Mouse (Mus musculus): Measurements from ENCODE around the gene Serpinb1c. TPM values are rescaled to one million over a fixed set of nuclear protein-coding genes. Genes with fewer than 3 reads are reported as not detected.
A peak's percentile ranks its signal among the peaks of the same experiment; 100 is the strongest.
"Not testable (repeated sequence)": the region's sequence is repeated elsewhere in the genome, so short reads cannot be mapped to it uniquely, and the experiment has no call there.

The Serpinb1c gene
- polyA plus RNA-seq, 1 experiment from 2014 or later, result not detected

DNA sequence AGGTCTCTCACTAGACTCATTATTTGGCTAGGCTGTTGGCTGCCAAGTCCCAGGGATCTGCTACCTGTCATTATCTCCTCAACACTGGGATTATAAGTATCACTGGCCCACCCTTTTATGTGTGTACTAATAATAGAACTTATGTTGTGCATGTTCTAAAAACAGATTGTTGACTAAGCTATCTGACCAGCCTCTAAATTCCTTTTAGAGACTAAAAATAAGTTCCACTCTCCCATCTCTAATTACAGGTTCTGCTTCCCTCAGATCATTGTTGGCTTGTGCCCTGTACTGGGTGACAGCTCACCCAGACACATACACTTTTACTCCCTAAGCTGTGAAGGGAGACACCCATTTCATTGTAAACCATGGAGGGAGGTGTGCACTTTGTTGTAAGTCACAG lies 24.6 kb upstream of the Serpinb1c start:
- H3K4me2 ChIP-seq (ENCODE audit: low read depth, low read length), result no peak overlapping the region
- H3K27ac ChIP-seq (replicated peaks; ENCODE audit: low read depth, low read length), result no peak overlapping the region
- no peaks in the 10 kb centered on the region for H3K4me1 ChIP-seq (ENCODE audit: control insufficient read depth, insufficient read depth, low read length)
- H3K9ac ChIP-seq (replicated peaks; ENCODE audit: low read length), result no peak overlapping the region
- DNase-seq (ENCODE audit: low spot score), result no peak
- no peaks in the 10 kb centered on the region for H3K36me3 ChIP-seq (replicated peaks; ENCODE audit: control insufficient read depth, insufficient read depth, low read depth, low read length)
- H3K4me3 ChIP-seq (ENCODE audit: low read depth, low read length), result no peak overlapping the region
- no peaks in the 10 kb centered on the region for H3K9me3 ChIP-seq (replicated peaks; ENCODE audit: control insufficient read depth, low read length)
- H3K27me3 ChIP-seq (ENCODE audit: control insufficient read depth, insufficient read depth, low read length), result no peaks in the 10 kb centered on the region
- ATAC-seq (replicated peaks; ENCODE audit: insufficient number of reproducible peaks, low FRiP score, low TSS enrichment, low read depth), result no peak

DNA sequence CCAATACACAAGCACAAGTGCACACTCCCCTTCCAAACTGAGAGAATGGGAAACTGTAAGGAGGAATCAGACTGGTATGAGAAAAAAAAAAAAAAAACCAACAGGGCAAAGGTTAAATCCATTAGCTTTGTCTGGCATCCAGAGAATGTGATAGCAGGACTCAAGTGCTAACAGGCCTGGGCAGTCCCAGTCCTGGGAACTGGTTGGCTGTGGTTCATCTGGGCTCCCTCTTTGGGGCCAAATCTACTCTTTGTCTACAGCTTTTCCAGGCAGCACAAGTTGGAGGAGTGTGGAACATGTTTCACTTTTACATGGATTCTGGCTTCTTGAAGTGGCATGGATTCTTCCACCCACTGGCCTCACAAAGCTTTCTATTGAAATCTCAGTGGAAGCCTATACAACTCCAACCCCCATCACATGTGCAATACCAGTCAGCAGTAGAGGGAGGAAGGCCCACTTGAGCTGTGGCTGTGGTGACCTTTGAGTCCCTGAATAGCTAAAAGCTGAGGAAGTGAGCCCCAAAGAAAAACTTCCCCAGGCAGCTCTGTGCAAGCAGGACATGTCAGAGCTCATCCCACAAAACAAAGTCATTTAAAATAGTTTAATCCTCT lies 14.9 kb upstream of the Serpinb1c start:
- Histone ChIP-seq H3K9me3 (replicated peaks; ENCODE audit: control insufficient read depth, low read length) (no peaks in the 10 kb centered on the region), H3K4me1 (ENCODE audit: control insufficient read depth, insufficient read depth, low read length) (no peaks in the 10 kb centered on the region), H3K4me2 (ENCODE audit: low read depth, low read length) (no peak overlapping the region), H3K36me3 (replicated peaks; ENCODE audit: control insufficient read depth, insufficient read depth, low read depth, low read length) (no peaks in the 10 kb centered on the region), H3K27ac (replicated peaks; ENCODE audit: low read depth, low read length) (no peak overlapping the region), H3K27me3 (ENCODE audit: control insufficient read depth, insufficient read depth, low read length) (no peaks in the 10 kb centered on the region), H3K4me3 (ENCODE audit: low read depth, low read length) (no peak overlapping the region), H3K9ac (replicated peaks; ENCODE audit: low read length) (no peak overlapping the region)
- DNase-seq (ENCODE audit: low spot score), result peak; percentile 46
- ATAC-seq (replicated peaks; ENCODE audit: insufficient number of reproducible peaks, low FRiP score, low TSS enrichment, low read depth), result no peak

DNA sequence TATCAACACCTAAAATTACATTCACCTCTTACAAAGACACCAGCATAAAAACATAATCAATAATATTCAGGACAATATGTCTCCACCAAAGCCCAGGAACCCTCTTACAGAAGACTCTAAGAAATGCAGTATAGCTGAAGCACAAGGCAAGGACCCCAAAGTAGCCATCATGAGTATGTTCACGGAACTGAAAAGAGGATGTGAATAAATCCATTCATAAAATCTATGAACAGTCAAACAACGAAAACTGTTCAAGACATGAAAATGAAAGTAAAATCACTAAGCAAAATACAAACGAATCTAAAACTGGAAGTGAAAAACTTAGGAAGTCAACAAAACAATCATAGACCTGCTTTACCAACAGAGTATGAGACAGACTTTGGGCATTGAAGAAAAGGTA lies 10.2 kb upstream of the Serpinb1c start:
- no peak overlapping the region for H3K27ac ChIP-seq (replicated peaks; ENCODE audit: low read depth, low read length)
- no peaks in the 10 kb centered on the region for H3K4me1 ChIP-seq (ENCODE audit: control insufficient read depth, insufficient read depth, low read length)
- ATAC-seq (replicated peaks; ENCODE audit: insufficient number of reproducible peaks, low FRiP score, low TSS enrichment, low read depth) (no peak), DNase-seq (ENCODE audit: low spot score) (no peak)
- H3K9me3 ChIP-seq (replicated peaks; ENCODE audit: control insufficient read depth, low read length), result no peaks in the 10 kb centered on the region
- no peaks in the 10 kb centered on the region for H3K27me3 ChIP-seq (ENCODE audit: control insufficient read depth, insufficient read depth, low read length)
- no peak overlapping the region for H3K4me2 ChIP-seq (ENCODE audit: low read depth, low read length)
- H3K9ac ChIP-seq (replicated peaks; ENCODE audit: low read length), result no peak overlapping the region
- H3K4me3 ChIP-seq (ENCODE audit: low read depth, low read length), result no peak overlapping the region
- H3K36me3 ChIP-seq (replicated peaks; ENCODE audit: control insufficient read depth, insufficient read depth, low read depth, low read length), result no peaks in the 10 kb centered on the region
- 82% methylated on average over 3 of the region's 3 CpGs for WGBS

DNA sequence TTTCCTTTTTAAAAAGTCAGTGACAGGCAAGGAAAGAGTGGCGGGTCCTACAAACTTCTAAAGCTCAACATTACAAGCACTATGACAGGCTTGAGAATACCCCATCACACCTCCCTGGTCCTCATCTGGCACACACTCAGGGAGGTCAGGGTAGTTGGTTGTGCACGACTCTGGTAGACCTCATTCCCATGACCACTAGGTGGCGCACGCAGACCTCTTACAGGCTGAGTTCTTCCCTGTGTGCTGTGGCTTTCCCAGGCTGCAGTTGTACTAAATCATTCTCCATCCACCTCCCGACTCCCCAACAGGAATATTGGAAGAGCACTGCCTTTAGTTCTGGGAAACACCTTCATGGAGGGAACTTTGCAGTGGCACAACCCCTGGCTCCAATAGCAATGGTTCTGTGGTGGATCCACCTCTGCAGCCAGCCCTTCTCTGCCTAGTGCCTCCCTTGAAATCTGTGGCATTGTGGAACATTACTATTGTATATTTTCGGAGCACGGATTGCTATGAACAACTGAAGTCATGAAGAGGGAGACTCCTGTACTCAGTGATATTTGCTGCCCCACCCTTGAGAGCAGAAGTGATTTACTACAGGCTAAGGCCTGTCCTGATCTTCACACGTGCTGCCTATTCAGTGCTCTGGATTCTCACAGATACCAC lies 5.3 kb upstream of the Serpinb1c start:
- WGBS, result 37% methylated on average over 8 of the region's 8 CpGs

DNA sequence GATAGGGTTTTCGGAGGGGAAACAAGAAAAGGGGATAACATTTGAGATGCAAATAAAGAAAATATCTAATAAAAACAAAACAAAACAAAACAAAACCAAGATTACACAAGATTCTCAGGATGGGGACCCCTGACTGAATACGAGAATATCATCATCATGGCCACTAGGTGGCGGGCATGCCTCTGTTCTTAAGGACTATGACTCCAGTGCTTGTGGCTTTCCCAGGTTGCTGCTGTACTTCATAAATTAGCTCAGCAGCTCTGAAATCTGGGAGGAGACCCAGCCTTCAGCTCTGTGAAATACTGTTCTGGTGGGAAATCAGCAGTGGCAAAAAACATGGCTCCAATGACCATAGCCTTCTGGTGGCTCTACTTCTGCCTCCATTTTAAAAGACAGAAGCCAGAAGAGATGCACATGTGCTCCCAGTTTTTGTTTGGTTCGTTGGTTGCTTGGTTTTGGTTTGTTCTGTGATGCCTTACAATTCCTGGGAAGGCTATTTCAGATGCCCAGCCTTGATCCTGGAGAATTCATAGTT lies 4.5 kb upstream of the Serpinb1c start:
- Histone ChIP-seq H3K27ac (replicated peaks; ENCODE audit: low read depth, low read length) (no peak overlapping the region), H3K4me1 (ENCODE audit: control insufficient read depth, insufficient read depth, low read length) (no peaks in the 10 kb centered on the region), H3K27me3 (ENCODE audit: control insufficient read depth, insufficient read depth, low read length) (no peaks in the 10 kb centered on the region), H3K4me2 (ENCODE audit: low read depth, low read length) (no peak overlapping the region), H3K4me3 (ENCODE audit: low read depth, low read length) (no peak overlapping the region), H3K9me3 (replicated peaks; ENCODE audit: control insufficient read depth, low read length) (no peaks in the 10 kb centered on the region), H3K9ac (replicated peaks; ENCODE audit: low read length) (no peak overlapping the region), H3K36me3 (replicated peaks; ENCODE audit: control insufficient read depth, insufficient read depth, low read depth, low read length) (no peaks in the 10 kb centered on the region)
- DNase-seq (ENCODE audit: low spot score) (peak; percentile 80), ATAC-seq (replicated peaks; ENCODE audit: insufficient number of reproducible peaks, low FRiP score, low TSS enrichment, low read depth) (no peak)
- 20% methylated on average over 4 of the region's 4 CpGs for WGBS

More for the DNA sequence above, 5.3 kb upstream of the Serpinb1c start:
- no peak overlapping the region for H3K9ac ChIP-seq (replicated peaks; ENCODE audit: low read length)
- H3K27ac ChIP-seq (replicated peaks; ENCODE audit: low read depth, low read length), result no peak overlapping the region
- peak; percentile 94 for ATAC-seq (replicated peaks; ENCODE audit: insufficient number of reproducible peaks, low FRiP score, low TSS enrichment, low read depth)
- peak; percentile 95 for DNase-seq (ENCODE audit: low spot score)
- H3K27me3 ChIP-seq (ENCODE audit: control insufficient read depth, insufficient read depth, low read length), result no peaks in the 10 kb centered on the region
- no peaks in the 10 kb centered on the region for H3K9me3 ChIP-seq (replicated peaks; ENCODE audit: control insufficient read depth, low read length)
- H3K4me3 ChIP-seq (ENCODE audit: low read depth, low read length), result no peak overlapping the region
- no peaks in the 10 kb centered on the region for H3K4me1 ChIP-seq (ENCODE audit: control insufficient read depth, insufficient read depth, low read length)
- no peaks in the 10 kb centered on the region for H3K36me3 ChIP-seq (replicated peaks; ENCODE audit: control insufficient read depth, insufficient read depth, low read depth, low read length)
- H3K4me2 ChIP-seq (ENCODE audit: low read depth, low read length), result no peak overlapping the region

DNA sequence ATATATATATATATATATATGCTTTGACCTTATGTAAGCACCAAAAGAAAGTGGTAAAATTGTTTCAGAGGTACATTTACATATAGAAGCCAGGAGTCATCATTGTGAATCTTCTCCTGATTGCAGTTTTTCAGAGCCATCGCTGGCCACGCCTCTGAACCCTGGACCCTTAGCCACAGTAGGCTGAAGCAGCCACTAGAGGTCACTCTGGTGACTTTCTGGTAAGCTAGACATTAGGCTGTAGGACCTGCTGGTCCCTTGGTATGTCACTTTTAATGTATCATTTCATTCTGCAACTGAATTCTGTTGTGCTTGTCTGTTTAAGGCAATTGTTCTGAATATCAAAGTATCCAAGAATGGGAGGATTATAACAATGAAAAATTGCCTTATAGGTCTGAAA lies 2.6 kb upstream of the Serpinb1c start:
- H3K9ac ChIP-seq (replicated peaks; ENCODE audit: low read length), result no peak overlapping the region
- H3K4me3 ChIP-seq (ENCODE audit: low read depth, low read length), result no peak overlapping the region
- no peaks in the 10 kb centered on the region for H3K9me3 ChIP-seq (replicated peaks; ENCODE audit: control insufficient read depth, low read length)
- H3K4me1 ChIP-seq (ENCODE audit: control insufficient read depth, insufficient read depth, low read length), result no peaks in the 10 kb centered on the region
- peak; percentile 65 for DNase-seq (ENCODE audit: low spot score)
- H3K27ac ChIP-seq (replicated peaks; ENCODE audit: low read depth, low read length), result no peak overlapping the region
- no peaks in the 10 kb centered on the region for H3K36me3 ChIP-seq (replicated peaks; ENCODE audit: control insufficient read depth, insufficient read depth, low read depth, low read length)
- H3K4me2 ChIP-seq (ENCODE audit: low read depth, low read length), result no peak overlapping the region
- no peaks in the 10 kb centered on the region for H3K27me3 ChIP-seq (ENCODE audit: control insufficient read depth, insufficient read depth, low read length)
- ATAC-seq (replicated peaks; ENCODE audit: insufficient number of reproducible peaks, low FRiP score, low TSS enrichment, low read depth), result no peak
- WGBS, result 29% methylated on average over 2 of the region's 2 CpGs

DNA sequence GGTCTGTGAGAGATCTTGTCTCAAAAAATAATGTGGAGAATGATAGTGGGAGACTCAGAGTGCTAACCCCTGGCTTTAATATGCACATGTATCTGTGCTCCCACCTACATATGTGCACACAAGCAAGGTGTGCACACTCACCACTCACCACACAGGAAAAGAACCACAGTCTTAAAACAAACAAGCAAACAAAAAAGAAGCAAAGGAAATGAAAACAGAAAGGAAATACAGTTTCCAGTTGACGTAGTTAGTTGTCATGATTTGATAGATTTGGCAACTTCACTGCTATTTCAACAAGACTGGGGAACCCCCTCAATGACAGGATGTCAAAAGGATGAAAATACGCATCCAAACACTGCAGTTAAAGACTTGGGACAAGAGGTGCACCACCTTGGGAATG lies 1.1 kb upstream of the Serpinb1c start:
- H3K27ac ChIP-seq (replicated peaks; ENCODE audit: low read depth, low read length); H3K9ac ChIP-seq (replicated peaks; ENCODE audit: low read length); H3K4me1 ChIP-seq (ENCODE audit: control insufficient read depth, insufficient read depth, low read length); H3K4me2 ChIP-seq (ENCODE audit: low read depth, low read length); H3K27me3 ChIP-seq (ENCODE audit: control insufficient read depth, insufficient read depth, low read length); H3K36me3 ChIP-seq (replicated peaks; ENCODE audit: control insufficient read depth, insufficient read depth, low read depth, low read length); ATAC-seq (replicated peaks; ENCODE audit: insufficient number of reproducible peaks, low FRiP score, low TSS enrichment, low read depth); H3K9me3 ChIP-seq (replicated peaks; ENCODE audit: control insufficient read depth, low read length); H3K4me3 ChIP-seq (ENCODE audit: low read depth, low read length); DNase-seq (ENCODE audit: low spot score): not testable (repeated sequence)
- no CpG with 5 or more reads among the region's 2 CpGs for WGBS

DNA sequence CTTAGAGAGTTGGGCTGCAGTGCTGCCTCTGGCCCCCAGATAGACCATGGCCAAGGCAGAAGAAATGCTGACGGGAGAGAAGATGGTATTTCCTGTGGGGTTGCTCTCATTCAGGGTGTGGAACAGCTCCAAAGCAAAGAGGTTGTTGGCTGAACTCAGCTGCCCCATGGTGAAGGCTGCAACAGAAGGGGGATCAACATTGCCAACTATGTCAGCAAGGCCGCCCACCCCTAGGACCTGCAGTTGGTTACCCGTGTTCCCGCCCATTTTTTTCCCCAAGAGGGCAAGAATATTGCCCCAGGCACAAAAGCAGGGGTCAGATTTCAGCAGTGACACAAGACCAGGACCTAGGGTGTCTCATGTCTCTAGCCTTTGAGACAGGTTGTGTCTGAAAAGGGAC lies 1.1 kb downstream of the Serpinb1c start:
- H3K4me1 ChIP-seq (ENCODE audit: control insufficient read depth, insufficient read depth, low read length), result no peaks in the 10 kb centered on the region
- no peaks in the 10 kb centered on the region for H3K9me3 ChIP-seq (replicated peaks; ENCODE audit: control insufficient read depth, low read length)
- no peaks in the 10 kb centered on the region for H3K36me3 ChIP-seq (replicated peaks; ENCODE audit: control insufficient read depth, insufficient read depth, low read depth, low read length)
- H3K4me3 ChIP-seq (ENCODE audit: low read depth, low read length), result no peak overlapping the region
- 66% methylated on average over 4 of the region's 4 CpGs for WGBS
- DNase-seq (ENCODE audit: low spot score) (no peak), ATAC-seq (replicated peaks; ENCODE audit: insufficient number of reproducible peaks, low FRiP score, low TSS enrichment, low read depth) (no peak)
- H3K27ac ChIP-seq (replicated peaks; ENCODE audit: low read depth, low read length), result no peak overlapping the region
- H3K9ac ChIP-seq (replicated peaks; ENCODE audit: low read length), result no peak overlapping the region
- H3K27me3 ChIP-seq (ENCODE audit: control insufficient read depth, insufficient read depth, low read length), result no peaks in the 10 kb centered on the region
- H3K4me2 ChIP-seq (ENCODE audit: low read depth, low read length), result no peak overlapping the region

All from embryonic facial prominence, embryonic 11.5 days (tissue).